Mouse (Mus musculus) stomach, postnatal 0 days (tissue): Measurements from ENCODE around the gene Vps51. TPM values are rescaled to one million over a fixed set of nuclear protein-coding genes. Genes with fewer than 3 reads are reported as not detected.

Experiments
- ATAC-seq: fragments of 200-750 bp; cut with Nextera tagmentation; 2 replicates; pipeline ENCODE4 v1.8.0; 2017; ENCODE audit not compliant: low FRiP score, low TSS enrichment
- DNase-seq: peaks from one replicate; pipeline ENCODE4 v3.0.0-alpha.2; 2016; ENCODE audit warnings: low spot score
- H3K27ac ChIP-seq: fragments of 300-500 bp; sonication (generic); replicated peaks from 2 replicates; pipeline ENCODE4 v1.5.1; 2014; ENCODE audit warnings: mild to moderate bottlenecking, control low read depth
- H3K27me3 ChIP-seq: fragments of 300-500 bp; sonication (generic); 2 replicates; pipeline ENCODE4 v1.6.1; 2014; ENCODE audit warnings: low read length; ENCODE audit not compliant: control insufficient read depth, insufficient read depth
- H3K36me3 ChIP-seq: fragments of 300-500 bp; sonication (generic); 2 replicates; pipeline ENCODE4 v1.6.1; 2014; ENCODE audit warnings: low read length, mixed read lengths; ENCODE audit not compliant: control insufficient read depth, insufficient read depth
- H3K4me1 ChIP-seq: fragments of 300-500 bp; sonication (generic); replicated peaks from 2 replicates; pipeline ENCODE4 v1.6.1; 2014; ENCODE audit warnings: antibody characterized with exemption; ENCODE audit not compliant: control insufficient read depth, insufficient read depth
- H3K4me2 ChIP-seq: fragments of 300-500 bp; sonication (generic); replicated peaks from 2 replicates; pipeline ENCODE4 v1.6.1; 2014; ENCODE audit warnings: low read depth, mild to moderate bottlenecking, control low read depth, moderate library complexity
- H3K4me3 ChIP-seq: fragments of 300-500 bp; sonication (generic); 2 replicates; pipeline ENCODE4 v1.5.1; 2014; ENCODE audit warnings: low read depth, low read length, control low read depth
- H3K9ac ChIP-seq: fragments of 300-500 bp; sonication (generic); 2 replicates; pipeline ENCODE4 v1.6.1; 2014; ENCODE audit warnings: mild to moderate bottlenecking, low read length, control low read depth, mixed read lengths
- H3K9me3 ChIP-seq: fragments of 300-500 bp; sonication (generic); 2 replicates; pipeline ENCODE4 v1.6.1; 2016; ENCODE audit warnings: low read length; ENCODE audit not compliant: control insufficient read depth
- CTCF ChIP-seq: IDR thresholded peaks from 2 replicates; pipeline ENCODE4 v1.5.1; 2016; ENCODE audit warnings: antibody characterized with exemption, low read depth, mild to moderate bottlenecking, moderate library complexity
- EP300 ChIP-seq: optimal IDR thresholded peaks from 2 replicates; pipeline ENCODE3; 2016; ENCODE audit warnings: antibody characterized with exemption
- WGBS: fragments of 180-500 bp; shearing (Covaris S2); extraction: QIAGEN DNeasy Blood & Tissue Kit; methylation state at CpG from one replicate; pipeline ENCODE4 v1.1.7; 2014; 5-methylcytosine and 5-hydroxymethylcytosine counted together
- microRNA-seq: library from miRNA; unstranded; fragments of <30 nt; microRNA quantifications from one replicate; pipeline ENCODE4, GENCODE M21; 2016
- polyA plus RNA-seq: library from polyadenylated mRNA; unstranded; fragments of >200 nt; fragmentation: Nextera tagmentation; extraction: Ambion mirVana; gene quantifications from 2 replicates; pipeline ENCODE4 v1.2.1, GENCODE M21; 2015

Gene Vps51
- polyA plus RNA-seq, 1 experiment from 2014 or later: 43.2 TPM

DNA sequence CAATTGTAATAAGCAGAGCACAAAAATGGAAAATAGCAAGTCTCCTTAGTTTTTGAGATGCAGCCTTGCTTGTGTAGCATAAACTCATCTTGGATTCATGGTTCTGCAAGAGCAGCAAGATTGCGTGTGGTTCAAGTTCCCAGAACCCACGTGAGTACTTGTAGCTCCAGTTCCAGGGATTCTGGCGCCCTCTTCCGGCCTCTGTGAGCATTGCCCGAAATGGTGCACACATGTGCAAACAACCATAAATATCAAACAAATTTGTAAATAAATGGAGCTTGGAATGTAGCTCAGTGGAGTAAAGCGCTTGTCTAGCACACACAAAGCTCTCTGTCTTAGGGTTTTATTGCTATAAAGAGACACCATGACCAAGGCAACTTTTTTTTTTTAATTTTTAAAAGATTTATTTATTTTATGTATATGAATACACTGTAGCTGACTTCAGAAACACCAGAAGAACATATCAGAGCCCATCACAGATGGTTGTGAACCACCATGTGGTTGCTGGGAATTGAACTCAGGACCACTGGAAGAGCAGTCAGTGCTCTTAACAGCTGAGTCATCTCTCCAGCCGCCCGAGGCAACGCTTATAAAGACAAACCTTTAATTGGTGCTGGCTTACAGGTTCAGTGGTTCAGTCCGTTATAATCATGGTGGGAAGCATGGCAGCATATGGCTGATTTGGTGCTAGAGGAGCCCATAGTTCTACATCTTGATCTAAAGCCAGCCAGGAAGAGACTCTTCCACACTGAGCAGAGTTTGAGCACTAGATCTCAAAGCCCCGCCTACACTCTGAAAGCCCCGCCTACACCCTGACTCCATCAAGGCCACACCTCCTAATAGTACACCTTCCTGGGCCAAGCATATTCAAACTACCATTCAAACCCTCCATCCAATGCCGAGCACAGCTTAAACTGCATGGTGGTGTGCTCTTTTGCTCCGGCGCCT is 58.6 kb downstream of the Vps51 start:
- H3K27ac ChIP-seq: no peak overlapping the region
- WGBS: 30% methylated on average over 15 of the region's 15 CpGs
- H3K9ac ChIP-seq: no peak overlapping the region
- H3K4me1 ChIP-seq: no peaks in the 10 kb centered on the region
- H3K4me3 ChIP-seq: no peak overlapping the region
- no peaks in the 10 kb centered on the region for H3K36me3 ChIP-seq
- no peak overlapping the region for H3K4me2 ChIP-seq
- peak; percentile 21; the same call in 1 of the 2 replicates for ATAC-seq
- H3K9me3 ChIP-seq: no peaks in the 10 kb centered on the region
- TF ChIP-seq EP300 (no peak), CTCF (peak; percentile 97)
- H3K27me3 ChIP-seq: no peaks in the 10 kb centered on the region
- DNase-seq: peak; percentile 90

Small RNAs within 50 kb of the gene (microRNA-seq; reads per million reads assigned to microRNA genes)
- 1.9 reads per million for gene Mir6988

Other genes starting within 250 kb of the Vps51 start
- 13.8 and 18.8 TPM in 2 replicates for gene Frmd8, start 202.0 kb downstream of the Vps51 start, polyA plus RNA-seq
- gene Slc25a45, start 199.4 kb downstream of the Vps51 start, polyA plus RNA-seq: 2.9 and 3.2 TPM in 2 replicates
- gene Tigd3, start 183.1 kb downstream of the Vps51 start, polyA plus RNA-seq: 0.77 and 1.0 TPM in 2 replicates
- gene Dpf2, start 164.2 kb downstream of the Vps51 start, polyA plus RNA-seq: 47.0 and 54.9 TPM in 2 replicates
- gene Cdc42ep2, start 152.4 kb downstream of the Vps51 start, polyA plus RNA-seq: 7.9 and 8.1 TPM in 2 replicates
- 20.4 and 21.2 TPM in 2 replicates for gene Pola2, start 113.0 kb downstream of the Vps51 start, polyA plus RNA-seq
- gene Slc22a20, start 91.1 kb downstream of the Vps51 start, polyA plus RNA-seq: not detected in 2 replicates
- gene Capn1, start 61.3 kb downstream of the Vps51 start, polyA plus RNA-seq: 21.2 and 21.4 TPM in 2 replicates
- 18.5 and 21.1 TPM in 2 replicates for gene Syvn1, start 30.7 kb downstream of the Vps51 start, polyA plus RNA-seq
- gene Mrpl49, start 19.4 kb downstream of the Vps51 start, polyA plus RNA-seq: 35.0 and 36.6 TPM in 2 replicates
- 818 and 857 TPM in 2 replicates for gene Fau, start 19.4 kb downstream of the Vps51 start, polyA plus RNA-seq
- 31.8 and 33.2 TPM in 2 replicates for gene Znhit2, start 16.0 kb downstream of the Vps51 start, polyA plus RNA-seq
- gene Tm7sf2, start 8.9 kb downstream of the Vps51 start, polyA plus RNA-seq: 17.9 and 19.7 TPM in 2 replicates
- gene Tmem262, start 2.8 kb upstream of the Vps51 start, polyA plus RNA-seq: not detected in 2 replicates
- 0.52 and 1.0 TPM in 2 replicates for gene Gm28374, start 5.0 kb upstream of the Vps51 start, polyA plus RNA-seq
- gene Zfpl1, start 7.7 kb upstream of the Vps51 start, polyA plus RNA-seq: 58.4 and 62.5 TPM in 2 replicates
- 7.9 and 8.1 TPM in 2 replicates for gene Cdca5, start 7.8 kb upstream of the Vps51 start, polyA plus RNA-seq
- gene AC131692.1, start 17.2 kb upstream of the Vps51 start, polyA plus RNA-seq: not detected in 2 replicates
- gene Naaladl1, start 28.6 kb upstream of the Vps51 start, polyA plus RNA-seq: 0.05 and 0.07 TPM in 2 replicates
- 26.8 and 29.4 TPM in 2 replicates for gene Sac3d1, start 41.4 kb upstream of the Vps51 start, polyA plus RNA-seq
- gene Snx15, start 51.1 kb upstream of the Vps51 start, polyA plus RNA-seq: 24.7 and 25.0 TPM in 2 replicates
- 0.49 and 0.52 TPM in 2 replicates for gene Batf2, start 63.8 kb upstream of the Vps51 start, polyA plus RNA-seq
- 74.0 and 77.2 TPM in 2 replicates for gene Arl2, start 64.3 kb upstream of the Vps51 start, polyA plus RNA-seq
- 0.11 TPM in 1 of 2 replicates, not detected in the other for gene Majin, start 107.2 kb upstream of the Vps51 start, polyA plus RNA-seq
- gene Gpha2, start 149.1 kb upstream of the Vps51 start, polyA plus RNA-seq: 0.17 and 0.46 TPM in 2 replicates
- 14.7 and 15.0 TPM in 2 replicates for gene Ppp2r5b, start 158.6 kb upstream of the Vps51 start, polyA plus RNA-seq
- 4.8 and 6.0 TPM in 2 replicates for gene Atg2a, start 164.4 kb upstream of the Vps51 start, polyA plus RNA-seq
- 62.0 and 63.8 TPM in 2 replicates for gene Ehd1, start 199.5 kb upstream of the Vps51 start, polyA plus RNA-seq
- 1.3 and 1.9 TPM in 2 replicates for gene Cdc42bpg, start 229.2 kb upstream of the Vps51 start, polyA plus RNA-seq